Mouse (Mus musculus) hematopoietic stem cell, adult 5-6 weeks (primary cell): ENCODE measurements around the gene Anks1. TPM values are rescaled to one million over a fixed set of nuclear protein-coding genes. Genes with fewer than 3 reads are reported as not detected.
A peak's percentile ranks its signal among the peaks of the same experiment; 100 is the strongest.
"Not testable (repeated sequence)": the region's sequence is repeated elsewhere in the genome, so short reads cannot be mapped to it uniquely, and the experiment has no call there.

Experiments used
- ATAC-seq, 2 experiments: fragments of 125-278 bp in 1 of 2; replicated peaks in 1 of 2; 2 replicates each; pipeline ENCODE4 v1.8.0; 2016 to 2017; ENCODE audit warnings: inconsistent platforms in 2 of 2, mild to moderate bottlenecking in 2 of 2, moderate number of reproducible peaks in 2 of 2, low read depth in 1 of 2, moderate TSS enrichment in 1 of 2; ENCODE audit not compliant: low FRiP score in 2 of 2, poor library complexity in 2 of 2, severe bottlenecking in 2 of 2, insufficient read depth in 1 of 2, low TSS enrichment in 1 of 2
- total RNA-seq: library from RNA; stranded (forward); fragments of 172-1452, 232-1000 nt; gene quantifications from 2 replicates; pipeline ENCODE4 v1.2.3, GENCODE M21; 2017

The Anks1 gene
- total RNA-seq, 1 experiment from 2014 or later: 46.1 TPM

GRCm38 (mm10) chr17:27954629-27955402, 45.7 kb downstream of the Anks1 start:
- ATAC-seq: no peak

DNA sequence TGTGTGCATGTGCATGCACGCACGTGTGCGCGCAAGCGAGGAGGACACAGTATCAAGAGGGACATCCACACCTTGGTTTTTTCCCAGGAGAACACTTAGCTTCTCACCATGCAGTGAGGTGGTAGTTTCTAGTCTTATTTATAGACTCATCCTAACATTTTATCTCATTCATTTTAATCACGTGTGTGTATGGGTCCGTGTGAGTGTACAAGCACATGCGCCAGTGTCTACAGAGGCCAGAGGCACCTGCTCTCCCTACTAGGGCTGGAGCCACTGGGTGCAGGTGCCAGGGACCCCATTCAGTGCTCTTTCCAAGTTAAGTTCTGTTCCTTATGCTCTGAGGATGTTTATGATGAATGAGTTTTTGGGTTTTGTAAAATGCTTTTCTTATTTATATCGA, 48.5 kb downstream of the Anks1 start:
- no peak for ATAC-seq

- ATAC-seq: no peak
Measured at GRCm38 (mm10) chr17:27960128-27961111, 51.3 kb downstream of the Anks1 start.

DNA sequence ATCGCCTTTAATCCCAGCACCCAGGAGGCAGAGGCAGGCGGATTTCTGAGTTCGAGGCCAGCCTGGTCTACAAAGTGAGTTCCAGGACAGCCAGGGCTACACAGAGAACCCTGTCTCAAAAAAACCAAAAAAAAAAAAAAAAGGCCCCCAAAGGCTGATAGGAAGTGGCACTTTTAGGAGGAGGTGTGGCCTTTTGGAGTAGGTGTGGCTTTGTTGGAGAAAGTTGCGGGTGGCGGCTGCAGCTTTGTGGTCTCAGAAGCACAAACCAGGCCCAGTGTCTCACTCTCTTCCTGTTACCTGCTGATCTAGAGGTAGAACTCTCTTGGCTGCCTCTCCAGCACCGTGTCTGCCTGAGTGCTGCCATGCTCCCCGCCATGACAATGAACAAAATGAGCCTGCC, 54.0 kb downstream of the Anks1 start:
- ATAC-seq: not testable (repeated sequence)

- no peak for ATAC-seq
Measured at GRCm38 (mm10) chr17:27964607-27965006, 55.5 kb downstream of the Anks1 start.

- no peak for ATAC-seq
Measured at GRCm38 (mm10) chr17:27965292-27965691, 56.2 kb downstream of the Anks1 start.

DNA sequence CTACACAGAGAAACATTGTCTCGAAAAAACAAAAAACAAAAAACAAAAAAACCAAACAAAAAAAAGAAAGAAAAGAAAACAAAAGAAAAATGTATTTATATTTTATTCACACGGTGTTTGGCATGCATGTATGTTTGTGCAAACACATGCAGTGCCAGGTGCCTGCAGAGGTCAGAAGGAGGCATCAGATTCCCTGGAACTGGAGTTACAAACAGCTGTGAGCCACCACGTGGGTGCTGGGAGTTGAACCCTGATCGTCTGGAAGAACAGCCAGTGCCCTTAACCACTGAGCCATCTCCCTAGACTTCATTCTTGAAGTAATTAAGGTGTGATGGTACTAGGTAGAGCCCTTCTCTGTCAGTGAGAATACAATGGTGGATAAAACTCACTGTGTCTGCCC, 57.0 kb downstream of the Anks1 start:
- no peak for ATAC-seq

GRCm38 (mm10) chr17:27966508-27967021, 57.5 kb downstream of the Anks1 start:
- ATAC-seq: no peak

DNA sequence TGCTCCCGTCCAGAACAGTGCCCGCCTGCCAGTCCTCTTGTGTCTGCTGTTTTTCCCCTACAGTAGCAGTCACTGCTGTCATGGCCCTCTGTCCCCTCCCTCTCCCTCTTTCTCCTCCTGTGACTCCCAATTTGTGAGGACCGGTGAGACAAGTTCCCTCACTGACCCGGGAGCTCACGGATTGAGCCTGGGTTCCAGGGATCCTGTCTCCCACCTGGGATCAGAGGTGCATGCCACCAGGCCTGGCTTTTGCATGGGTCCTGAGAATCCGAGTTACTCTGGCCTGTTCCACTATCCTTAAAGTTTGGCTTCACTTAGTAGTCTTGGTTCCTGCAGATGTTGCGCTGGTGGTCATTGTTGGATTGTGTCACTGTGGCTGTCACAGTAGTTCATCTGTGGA, 58.4 kb downstream of the Anks1 start:
- no peak for ATAC-seq

- ATAC-seq: no peak
Measured at GRCm38 (mm10) chr17:27968033-27968750, 59.1 kb downstream of the Anks1 start.

- no peak for ATAC-seq
Measured at GRCm38 (mm10) chr17:27968903-27969302, 59.8 kb downstream of the Anks1 start.

- ATAC-seq: peak in 1 of 2 experiments; percentile 51; a peak in 1 of 4 replicates
Measured at GRCm38 (mm10) chr17:27969365-27969764, 60.3 kb downstream of the Anks1 start.

DNA sequence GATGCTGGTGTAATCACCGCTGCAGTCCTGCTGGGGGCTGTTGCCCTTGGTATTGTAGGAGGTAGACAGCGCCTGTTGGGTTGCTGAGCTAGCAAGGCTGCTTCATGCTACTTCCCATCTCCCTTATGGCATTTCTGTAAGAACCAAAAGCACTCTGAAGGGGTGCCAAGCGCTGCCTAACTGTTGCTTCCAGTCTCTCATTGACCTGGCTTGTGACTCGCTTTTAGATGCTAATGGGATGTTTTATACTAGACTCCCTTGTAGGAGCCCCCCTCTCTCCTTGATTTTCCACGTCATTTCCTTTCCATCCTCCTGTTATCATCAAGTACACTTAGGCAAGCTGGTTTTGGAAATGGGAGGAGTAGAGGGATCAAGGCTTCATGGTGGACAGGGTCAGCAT, 60.8 kb downstream of the Anks1 start:
- no peak for ATAC-seq

GRCm38 (mm10) chr17:27970305-27970704, 61.2 kb downstream of the Anks1 start:
- ATAC-seq: no peak

GRCm38 (mm10) chr17:27971496-27971895, 62.4 kb downstream of the Anks1 start:
- no peak for ATAC-seq

DNA sequence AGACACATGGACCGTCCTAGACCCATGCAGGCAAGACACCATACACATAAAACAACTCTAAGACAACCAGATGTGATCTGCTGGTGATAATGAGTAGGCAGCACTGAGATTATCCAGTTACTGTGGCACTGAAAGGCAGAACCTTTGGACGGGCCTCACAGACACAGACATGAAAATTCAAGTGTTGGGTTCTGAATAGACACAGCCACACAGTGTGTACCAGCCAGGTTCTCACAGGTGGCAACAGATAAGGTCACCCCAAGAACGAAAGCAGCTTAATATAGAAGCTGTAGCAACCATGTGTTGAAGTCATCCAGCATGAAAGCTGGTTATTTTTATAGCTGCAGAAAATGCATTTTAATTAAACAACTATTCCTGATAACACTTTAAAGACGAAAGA, 64.2 kb downstream of the Anks1 start:
- no peak for ATAC-seq

DNA sequence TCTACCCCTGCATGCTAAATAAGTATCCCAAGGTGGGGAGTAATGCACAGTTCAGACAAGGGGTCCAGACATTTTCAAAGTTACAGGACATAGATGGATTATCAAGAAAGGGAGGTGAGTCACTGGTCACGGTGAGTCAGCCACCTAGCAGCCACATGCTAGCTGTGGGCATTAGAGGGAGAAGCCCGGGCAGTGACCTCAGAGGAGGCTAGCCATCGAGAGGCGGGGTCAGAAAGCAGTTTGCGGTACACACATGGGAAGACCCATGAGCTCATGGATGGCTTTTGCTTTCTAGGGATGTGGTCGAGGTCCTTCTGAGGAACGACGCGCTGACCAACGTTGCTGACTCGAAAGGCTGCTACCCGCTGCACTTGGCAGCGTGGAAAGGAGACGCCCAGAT, 67.2 kb downstream of the Anks1 start:
- no peak for ATAC-seq
